In genomic region chr5:38371308-38371707, GRCm38 (mm10) we compare ENCODE assay signal across 32 mouse cellular contexts. TPM values are rescaled to one million over a fixed set of nuclear protein-coding genes. Genes with fewer than 3 reads are reported as not detected.
DNase-seq lines count a peak whose midpoint lies in the region; ATAC-seq and TF ChIP-seq lines count a peak whose summit lies in the region.
"Had no signal": no experiment of that assay in that cellular context is flagged by ENCODE, and none has a peak within 500 bp of the region (broad histone marks: within the 10 kb centered on the region; RNA-seq: fewer than 3 reads in every experiment).

No protein-coding gene starts in this region.

- no peak for TF ChIP-seq EP300 in liver, postnatal 0 days (IDR thresholded peaks at IDR 0.05; ENCODE audit: low read depth)

- H3K9me3 ChIP-seq in liver, postnatal 0 days (ENCODE audit: low read length) = no peaks in the 10 kb centered on the region
- no peaks in the 10 kb centered on the region for H3K9me3 ChIP-seq in limb, embryonic 10.5 days (replicated peaks)
- H3K9me3 ChIP-seq: embryonic facial prominence, embryonic 15.5 days; forebrain, embryonic 10.5 days; forebrain, embryonic 13.5 days; G1E; hindbrain, embryonic 10.5 days; hindbrain, embryonic 13.5 days; intestine, embryonic 15.5 days had no signal

- H3K79me2 ChIP-seq in myocyte (ENCODE audit: control insufficient read depth, insufficient read depth) = no peaks in the 10 kb centered on the region

- ATAC-seq in frontal cortex, adult (ENCODE audit: low TSS enrichment) = 0 out of 2 replicates have a peak, but pooled peaks have one; percentile 26
- no peak for ATAC-seq in liver, postnatal 0 days
- ATAC-seq: forebrain, embryonic 13.5 days; forebrain, embryonic 16.5 days; hindbrain, embryonic 16.5 days; intestine, embryonic 15.5 days had no signal

- WGBS in liver, postnatal 0 days (ENCODE audit: insufficient replicate concordance) = 93% methylated on average over 1 of the region's 1 CpGs
- 55% methylated on average over 1 of the region's 1 CpGs for WGBS in limb, embryonic 10.5 days

- peaks cover 6% of the 10 kb centered on the region for H3K4me1 ChIP-seq in liver, postnatal 0 days (ENCODE audit: insufficient read depth)
- peaks cover 31% of the 10 kb centered on the region for H3K4me1 ChIP-seq in limb, embryonic 10.5 days

- no peak overlapping the region for H3K9ac ChIP-seq in liver, postnatal 0 days (replicated peaks)
- H3K9ac ChIP-seq: embryonic facial prominence, embryonic 15.5 days; forebrain, embryonic 13.5 days; hindbrain, embryonic 13.5 days; intestine, embryonic 15.5 days had no signal

- no peak for DNase-seq in frontal cortex, postnatal 25 days (ENCODE audit: low spot score in 2 of 2)
- DNase-seq in Muller cell, postnatal 12 days (ENCODE audit: inconsistent ontology term) = peak; percentile 70
- DNase-seq in liver, postnatal 0 days = no peak
- no peak for DNase-seq in limb, embryonic 10.5 days (ENCODE audit: low spot score)
- DNase-seq: adrenal gland, adult 2 months; adrenal gland, postnatal 25 days; cerebellum, adult 11-12 months; cerebellum, adult 8-10 months; cerebellum, postnatal 10 days; cerebellum, postnatal 36 days; embryo, embryonic 11 days; gastrocnemius, postnatal 25 days; heart, adult 18-20 months; kidney, adult 11 months; kidney, adult 8-10 months had no signal

- no peak overlapping the region for H3ac ChIP-seq in myocyte (ENCODE audit: control insufficient read depth, insufficient read length)

- H3K36me3 ChIP-seq in myocyte (ENCODE audit: control insufficient read depth, insufficient read depth) = no peaks in the 10 kb centered on the region
- peaks cover 11% of the 10 kb centered on the region for H3K36me3 ChIP-seq in liver, postnatal 0 days (replicated peaks; ENCODE audit: insufficient read depth, low read length)
- no peaks in the 10 kb centered on the region for H3K36me3 ChIP-seq in limb, embryonic 10.5 days
- H3K36me3 ChIP-seq: embryonic facial prominence, embryonic 15.5 days; forebrain, embryonic 10.5 days; G1E; hindbrain, embryonic 10.5 days; hindbrain, embryonic 13.5 days; intestine, embryonic 15.5 days had no signal

- peaks cover 17% of the 10 kb centered on the region for H3K27me3 ChIP-seq in myocyte (ENCODE audit: control insufficient read depth, insufficient read depth, insufficient read length)
- H3K27me3 ChIP-seq in liver, postnatal 0 days (ENCODE audit: insufficient read depth, low read length) = no peaks in the 10 kb centered on the region
- no peaks in the 10 kb centered on the region for H3K27me3 ChIP-seq in limb, embryonic 10.5 days (ENCODE audit: low read depth, poor library complexity, severe bottlenecking)
- H3K27me3 ChIP-seq: CH12.LX; embryonic facial prominence, embryonic 15.5 days; forebrain, embryonic 13.5 days; intestine, embryonic 15.5 days had no signal

- H3K4me3 ChIP-seq in myocyte = no peak overlapping the region
- H3K4me3 ChIP-seq in liver, postnatal 0 days (ENCODE audit: low read depth, low read length) = no peak overlapping the region
- no peak overlapping the region for H3K4me3 ChIP-seq in limb, embryonic 10.5 days
- H3K4me3 ChIP-seq: embryonic facial prominence, embryonic 15.5 days; erythroblast, embryonic 14.5 days; forebrain, embryonic 10.5 days; forebrain, embryonic 13.5 days; hindbrain, embryonic 10.5 days; hindbrain, embryonic 13.5 days; intestine, embryonic 15.5 days had no signal

- no peak for TF ChIP-seq CTCF in liver, postnatal 0 days (IDR thresholded peaks at IDR 0.05; ENCODE audit: low read depth)

- H3K27ac ChIP-seq in liver, postnatal 0 days (ENCODE audit: low read depth) = no peak overlapping the region
- H3K27ac ChIP-seq in limb, embryonic 10.5 days = no peak overlapping the region
- H3K27ac ChIP-seq: embryonic facial prominence, embryonic 15.5 days; forebrain, embryonic 10.5 days; forebrain, embryonic 13.5 days; hindbrain, embryonic 10.5 days; hindbrain, embryonic 13.5 days; intestine, embryonic 15.5 days had no signal

- H3K4me2 ChIP-seq in myocyte (ENCODE audit: low read depth) = no peak overlapping the region
- H3K4me2 ChIP-seq in liver, postnatal 0 days (ENCODE audit: low read depth, low read length) = no peak overlapping the region
- H3K4me2 ChIP-seq: embryonic facial prominence, embryonic 15.5 days; forebrain, embryonic 13.5 days; heart, embryonic 11.5 days; hindbrain, embryonic 13.5 days; intestine, embryonic 15.5 days had no signal

- no peak for TF ChIP-seq POLR2A in myocyte (IDR thresholded peaks at IDR 0.05; ENCODE audit: insufficient read length, low read depth)

TF ChIP-seq in myocyte, 11 proteins besides CTCF, POLR2A, EP300 and RAD21:
- TF ChIP-seq CEBPB (IDR thresholded peaks at IDR 0.05; ENCODE audit: insufficient read depth, poor library complexity, severe bottlenecking) (no peak), TCF12 (IDR thresholded peaks at IDR 0.05; ENCODE audit: insufficient read depth, poor library complexity, severe bottlenecking) (peak; percentile 56), MYOG (IDR thresholded peaks at IDR 0.05; ENCODE audit: control insufficient read depth in 1 of 3, insufficient read depth in 1 of 3, insufficient read length in 2 of 3, low read depth in 2 of 3) (peak in 2 of 3 experiments; percentile 56 to 85), MYOD1 (IDR thresholded peaks at IDR 0.05; ENCODE audit: control insufficient read depth in 1 of 3, insufficient read length in 2 of 3, low read depth in 2 of 3) (peak in 2 of 3 experiments; percentile 55 to 57), REST (IDR thresholded peaks at IDR 0.05; ENCODE audit: insufficient read depth, insufficient read length) (no peak), TCF3 (IDR thresholded peaks at IDR 0.05; ENCODE audit: insufficient read length, low read depth) (peak; percentile 29), USF1 (IDR thresholded peaks at IDR 0.05; ENCODE audit: low read depth) (peak; percentile 55)

RNA-seq across cellular contexts. Expression of gene Drd5, which starts 52.1 kb away (rescaled TPM):
- not detected for polyA plus RNA-seq in myocyte (2012; fragmentation: generic; extraction: Trizol)
- polyA plus RNA-seq in liver, postnatal 0 days (2015; fragmentation: Nextera tagmentation; extraction: Ambion mirVana) = not detected in 2 replicates
- not detected in 2 replicates for polyA plus RNA-seq in limb, embryonic 10.5 days (2016; fragmentation: Nextera tagmentation; extraction: Ambion mirVana)
- polyA plus RNA-seq: adrenal gland, adult 2 months; embryonic facial prominence, embryonic 15.5 days; erythroblast, embryonic 14.5 days; forebrain, embryonic 10.5 days; G1E; gonadal fat pad, adult 2 months; heart, embryonic 11.5 days; heart, embryonic 14.5 days; heart, postnatal 0 days; hindbrain, embryonic 10.5 days; intestine, embryonic 15.5 days had no signal
